14 mouse cellular contexts compared by ENCODE assay signal in genomic region chr14:101591101-101591500, GRCm38 (mm10). TPM values are rescaled to one million over a fixed set of nuclear protein-coding genes. Genes with fewer than 3 reads are reported as not detected.
DNase-seq lines count a peak whose midpoint lies in the region; ATAC-seq lines count a peak whose summit lies in the region.
"Had no signal": no experiment of that assay in that cellular context is flagged by ENCODE, and none has a peak within 500 bp of the region (broad histone marks: within the 10 kb centered on the region; RNA-seq: fewer than 3 reads in every experiment).

No protein-coding gene starts in this region.

- peak; percentile 63 for ATAC-seq in cerebellum, adult (ENCODE audit: insufficient number of reproducible peaks, low FRiP score, low TSS enrichment)
- ATAC-seq in megakaryocyte, adult 5-6 weeks (ENCODE audit: poor library complexity, severe bottlenecking), result no peak
- ATAC-seq: forebrain, embryonic 16.5 days; hindbrain, embryonic 16.5 days had no signal

- DNase-seq in adrenal gland, adult 8-10 months, result peak; percentile 35
- no peak for DNase-seq in adrenal gland, postnatal 4 days (ENCODE audit: low spot score in 2 of 2)
- peak; percentile 25 to 28 for DNase-seq in layer of hippocampus, postnatal 10 days (ENCODE audit: low spot score in 2 of 2)
- DNase-seq in layer of hippocampus, postnatal 36 days, result no peak
- peak; percentile 75 to 83 for DNase-seq in cerebellum, postnatal 14 days
- DNase-seq in kidney, adult 11 months, result no peak
- DNase-seq: kidney, adult 2 months; kidney, postnatal 25 days; right cerebral cortex, postnatal 14 days; thymus, postnatal 25 days had no signal

RNA-seq across cellular contexts. Expression of gene Tbc1d4, which starts 17.9 kb away (rescaled TPM):
- 10 to 100 TPM; 48.0 to 83.2 (median 63.8) TPM for total RNA-seq in adrenal gland, adult 8-10 months (2022)
- total RNA-seq in adrenal gland, postnatal 4 days (2021), result 10 to 100 TPM; 63.4 to 65.0 TPM
- 1 to 10 TPM; 8.0 to 8.1 TPM for total RNA-seq in layer of hippocampus, postnatal 10 days (2021)
- 10 to 100 TPM in 1 of 2 experiments, 1 to 10 TPM in 1; 9.2 to 10.9 TPM for total RNA-seq in layer of hippocampus, postnatal 36 days (2021)
- 11.5 and 12.4 TPM in 2 replicates for total RNA-seq in megakaryocyte, adult 5-6 weeks (2015)
- 7.4 and 8.3 TPM in 2 replicates for total RNA-seq in megakaryocyte, adult 5-6 weeks (2017)

RNA-seq across cellular contexts. Expression of gene Commd6, which starts 49.4 kb away (rescaled TPM):
- total RNA-seq in adrenal gland, adult 8-10 months (2022), result 100 to 1,000 TPM in 1 of 4 experiments, 10 to 100 TPM in 3; 76.0 to 102 (median 93.9) TPM
- 10 to 100 TPM; 69.8 to 70.0 TPM for total RNA-seq in adrenal gland, postnatal 4 days (2021)
- total RNA-seq in layer of hippocampus, postnatal 10 days (2021), result 10 to 100 TPM; 58.2 to 62.1 TPM
- 10 to 100 TPM; 64.9 to 68.1 TPM for total RNA-seq in layer of hippocampus, postnatal 36 days (2021)
- total RNA-seq in megakaryocyte, adult 5-6 weeks (2015), result 47.9 and 51.0 TPM in 2 replicates
- total RNA-seq in megakaryocyte, adult 5-6 weeks (2017), result 25.7 and 34.9 TPM in 2 replicates

Comparison
In these comparisons a context has a peak if more than half of its experiments do, and no peak if none do; other contexts are left out.
1. DNase-seq: peak in adrenal gland, adult 8-10 months (single experiment), layer of hippocampus, postnatal 10 days (2 of 2) and cerebellum, postnatal 14 days (2 of 2); none in adrenal gland, postnatal 4 days (0 of 2), layer of hippocampus, postnatal 36 days (0 of 2) and kidney, adult 11 months (single experiment).